Mouse (Mus musculus) liver, embryonic 14.5 days (tissue): Measurements from ENCODE around the gene Mlf2. TPM values are rescaled to one million over a fixed set of nuclear protein-coding genes. Genes with fewer than 3 reads are reported as not detected.

Experiments
- ATAC-seq: fragments of 200-750 bp; cut with Nextera tagmentation; 2 replicates; pipeline ENCODE4 v1.8.0; 2017; ENCODE audit warnings: moderate number of reproducible peaks, mild to moderate bottlenecking, moderate library complexity; ENCODE audit not compliant: insufficient read depth
- DNase-seq, 3 experiments: peaks; one replicate each; pipeline ENCODE4 v3.0.0-alpha.2; 2012 to 2013; ENCODE audit warnings: low read depth in 3 of 3, low spot score in 3 of 3
- H3K27ac ChIP-seq: fragments of 300-500 bp; sonication (generic); 2 replicates; pipeline ENCODE4 v1.5.1; 2014; ENCODE audit warnings: moderate library complexity, mild to moderate bottlenecking, control low read depth, inconsistent platforms
- H3K27me3 ChIP-seq: fragments of 300-500 bp; sonication (generic); 2 replicates; pipeline ENCODE4 v1.6.1; 2014; ENCODE audit warnings: mild to moderate bottlenecking, low read length, moderate library complexity; ENCODE audit not compliant: control insufficient read depth, insufficient read depth
- H3K36me3 ChIP-seq: fragments of 300-500 bp; sonication (generic); replicated peaks from 2 replicates; pipeline ENCODE4 v1.6.1; 2014; ENCODE audit warnings: low read depth; ENCODE audit not compliant: control insufficient read depth, insufficient read depth
- H3K4me1 ChIP-seq, 2 experiments: fragments of 200-500 bp in 1 of 2; fragments of 300-500 bp in 1 of 2; sonication (generic) in 1 of 2; replicated peaks; 2 replicates each; pipeline ENCODE4 v1.6.1; 2012 to 2014; ENCODE audit warnings: antibody characterized with exemption in 1 of 2, inconsistent platforms in 1 of 2, low read length in 1 of 2; ENCODE audit not compliant: control insufficient read depth in 2 of 2, insufficient read depth in 2 of 2
- H3K4me2 ChIP-seq: fragments of 300-500 bp; sonication (generic); 2 replicates; pipeline ENCODE4 v1.6.1; 2014; ENCODE audit warnings: low read depth, mild to moderate bottlenecking, control low read depth, moderate library complexity
- H3K4me3 ChIP-seq, 2 experiments: fragments of 200-500 bp in 1 of 2; fragments of 300-500 bp in 1 of 2; sonication (generic) in 1 of 2; 2 replicates each; pipeline ENCODE4 v1.5.1; 2012 to 2014; ENCODE audit warnings: low read depth in 2 of 2, low read length in 2 of 2, mild to moderate bottlenecking in 2 of 2, control low read depth in 1 of 2, inconsistent platforms in 1 of 2, moderate library complexity in 1 of 2; ENCODE audit not compliant: insufficient read depth in 1 of 2
- H3K9ac ChIP-seq: fragments of 300-500 bp; sonication (generic); replicated peaks from 2 replicates; pipeline ENCODE4 v1.6.1; 2014; ENCODE audit warnings: mild to moderate bottlenecking, control low read depth, moderate library complexity
- H3K9me3 ChIP-seq: fragments of 300-500 bp; sonication (generic); 2 replicates; pipeline ENCODE4 v1.6.1; 2016; ENCODE audit warnings: low read length, mixed read lengths; ENCODE audit not compliant: control insufficient read depth
- CTCF ChIP-seq: IDR thresholded peaks from 2 replicates; pipeline ENCODE4 v1.5.1; 2016; ENCODE audit warnings: antibody characterized with exemption, low read depth, control low read depth
- EP300 ChIP-seq: IDR thresholded peaks from 2 replicates; pipeline ENCODE4 v1.6.1; 2016; ENCODE audit warnings: antibody characterized with exemption, low read depth
- WGBS: fragments of 180-500 bp; shearing (Covaris S2); extraction: QIAGEN DNeasy Blood & Tissue Kit; methylation state at CpG from one replicate; pipeline ENCODE4 v1.1.7; 2014; ENCODE audit not compliant: insufficient replicate concordance; 5-methylcytosine and 5-hydroxymethylcytosine counted together
- polyA plus RNA-seq, 2 experiments: library from polyadenylated mRNA; depleted of rRNA in 1 of 2; stranded (reverse) in 1 of 2; unstranded in 1 of 2; fragments of >200 nt; fragmentation: Nextera tagmentation in 1 of 2; extraction: Ambion mirVana in 1 of 2; gene quantifications; 2 replicates each; pipeline versions ENCODE4 v1.2.1 to v1.2.3; 2012 to 2014

Gene Mlf2
- polyA plus RNA-seq, 2 experiments, result 85.0 to 98.1 TPM

GRCm38 (mm10) chr6:124966466-124967118, 35.4 kb downstream of the Mlf2 start:
- DNase-seq, result no peak
- peaks cover 15% of the 10 kb centered on the region in 2 experiments for H3K4me1 ChIP-seq
- H3K9ac ChIP-seq, result no peak overlapping the region; the same call in 1 of the 2 replicates
- H3K36me3 ChIP-seq, result no peaks in the 10 kb centered on the region; the same call in 1 of the 2 replicates
- WGBS, result 93% methylated on average over 7 of the region's 7 CpGs
- peak; percentile 57 for TF ChIP-seq CTCF
- no peak for TF ChIP-seq EP300
- H3K4me2 ChIP-seq, result peak overlapping the region; percentile 76
- peak overlapping the region in 1 of 2 experiments; percentile 88; a peak in 2 of 4 replicates for H3K4me3 ChIP-seq
- H3K27ac ChIP-seq, result no peak overlapping the region
- H3K27me3 ChIP-seq, result no peaks in the 10 kb centered on the region
- H3K9me3 ChIP-seq, result no peaks in the 10 kb centered on the region
- ATAC-seq, result no peak

GRCm38 (mm10) chr6:124967766-124968165, 36.6 kb downstream of the Mlf2 start:
- Histone ChIP-seq H3K27ac (no peak overlapping the region), H3K4me3 (no peak overlapping the region), H3K9ac (no peak overlapping the region), H3K9me3 (no peaks in the 10 kb centered on the region), H3K4me2 (no peak overlapping the region), H3K36me3 (no peaks in the 10 kb centered on the region), H3K4me1 (peaks cover 15% of the 10 kb centered on the region in 2 experiments), H3K27me3 (no peaks in the 10 kb centered on the region)
- 60% methylated on average over 4 of the region's 4 CpGs for WGBS
- peak; percentile 67 for TF ChIP-seq CTCF
- TF ChIP-seq EP300, result no peak
- DNase-seq (peak; percentile 18 to 33 (median 29)), ATAC-seq (no peak)

Other genes starting within 250 kb of the Mlf2 start
- gene Emg1, start 219.2 kb upstream of the Mlf2 start, polyA plus RNA-seq (2012; rRNA removed), result 91.1 and 103 TPM in 2 replicates
- 147 and 162 TPM in 2 replicates for gene Emg1, start 219.2 kb upstream of the Mlf2 start, polyA plus RNA-seq (2014; fragmentation: Nextera tagmentation; extraction: Ambion mirVana)
- gene Phb2, start 219.1 kb upstream of the Mlf2 start, polyA plus RNA-seq (2012; rRNA removed), result 101 and 124 TPM in 2 replicates
- gene Phb2, start 219.1 kb upstream of the Mlf2 start, polyA plus RNA-seq (2014; fragmentation: Nextera tagmentation; extraction: Ambion mirVana), result 210 and 240 TPM in 2 replicates
- 14.3 and 17.9 TPM in 2 replicates for gene Ptpn6, start 192.7 kb upstream of the Mlf2 start, polyA plus RNA-seq (2012; rRNA removed)
- 26.6 and 28.4 TPM in 2 replicates for gene Ptpn6, start 192.7 kb upstream of the Mlf2 start, polyA plus RNA-seq (2014; fragmentation: Nextera tagmentation; extraction: Ambion mirVana)
- gene Grcc10, start 190.0 kb upstream of the Mlf2 start, polyA plus RNA-seq (2012; rRNA removed), result 27.9 and 50.2 TPM in 2 replicates
- 74.0 and 80.0 TPM in 2 replicates for gene Grcc10, start 190.0 kb upstream of the Mlf2 start, polyA plus RNA-seq (2014; fragmentation: Nextera tagmentation; extraction: Ambion mirVana)
- 0.37 TPM in 1 of 2 replicates, not detected in the other for gene Gm45234, start 175.4 kb upstream of the Mlf2 start, polyA plus RNA-seq (2012; rRNA removed)
- not detected in 2 replicates for gene Gm45234, start 175.4 kb upstream of the Mlf2 start, polyA plus RNA-seq (2014; fragmentation: Nextera tagmentation; extraction: Ambion mirVana)
- 2.5 and 2.8 TPM in 2 replicates for gene Atn1, start 174.9 kb upstream of the Mlf2 start, polyA plus RNA-seq (2012; rRNA removed)
- gene Atn1, start 174.9 kb upstream of the Mlf2 start, polyA plus RNA-seq (2014; fragmentation: Nextera tagmentation; extraction: Ambion mirVana), result 0.58 and 1.5 TPM in 2 replicates
- gene Eno2, start 161.7 kb upstream of the Mlf2 start, polyA plus RNA-seq (2012; rRNA removed), result 0.47 and 0.50 TPM in 2 replicates
- 0.09 TPM in 1 of 2 replicates, not detected in the other for gene Eno2, start 161.7 kb upstream of the Mlf2 start, polyA plus RNA-seq (2014; fragmentation: Nextera tagmentation; extraction: Ambion mirVana)
- 0.09 TPM in 1 of 2 replicates, not detected in the other for gene Lrrc23, start 151.7 kb upstream of the Mlf2 start, polyA plus RNA-seq (2012; rRNA removed)
- gene Lrrc23, start 151.7 kb upstream of the Mlf2 start, polyA plus RNA-seq (2014; fragmentation: Nextera tagmentation; extraction: Ambion mirVana), result not detected in 2 replicates
- gene Spsb2, start 122.7 kb upstream of the Mlf2 start, polyA plus RNA-seq (2012; rRNA removed), result 4.1 and 5.0 TPM in 2 replicates
- gene Spsb2, start 122.7 kb upstream of the Mlf2 start, polyA plus RNA-seq (2014; fragmentation: Nextera tagmentation; extraction: Ambion mirVana), result 4.7 and 5.0 TPM in 2 replicates
- 266 and 292 TPM in 2 replicates for gene Tpi1, start 117.1 kb upstream of the Mlf2 start, polyA plus RNA-seq (2012; rRNA removed)
- gene Tpi1, start 117.1 kb upstream of the Mlf2 start, polyA plus RNA-seq (2014; fragmentation: Nextera tagmentation; extraction: Ambion mirVana), result 418 and 420 TPM in 2 replicates
- 24.4 and 27.6 TPM in 2 replicates for gene Usp5, start 101.9 kb upstream of the Mlf2 start, polyA plus RNA-seq (2012; rRNA removed)
- gene Usp5, start 101.9 kb upstream of the Mlf2 start, polyA plus RNA-seq (2014; fragmentation: Nextera tagmentation; extraction: Ambion mirVana), result 38.0 and 42.5 TPM in 2 replicates
- gene Cdca3, start 101.8 kb upstream of the Mlf2 start, polyA plus RNA-seq (2012; rRNA removed), result 147 and 165 TPM in 2 replicates
- gene Cdca3, start 101.8 kb upstream of the Mlf2 start, polyA plus RNA-seq (2014; fragmentation: Nextera tagmentation; extraction: Ambion mirVana), result 205 and 206 TPM in 2 replicates
- 0.03 and 0.06 TPM in 2 replicates for gene Gnb3, start 91.1 kb upstream of the Mlf2 start, polyA plus RNA-seq (2012; rRNA removed)
- 0.23 TPM in 1 of 2 replicates, not detected in the other for gene Gnb3, start 91.1 kb upstream of the Mlf2 start, polyA plus RNA-seq (2014; fragmentation: Nextera tagmentation; extraction: Ambion mirVana)
- 3.2 and 3.5 TPM in 2 replicates for gene P3h3, start 73.6 kb upstream of the Mlf2 start, polyA plus RNA-seq (2012; rRNA removed)
- gene P3h3, start 73.6 kb upstream of the Mlf2 start, polyA plus RNA-seq (2014; fragmentation: Nextera tagmentation; extraction: Ambion mirVana), result 0.83 and 0.88 TPM in 2 replicates
- gene Gpr162, start 67.4 kb upstream of the Mlf2 start, polyA plus RNA-seq (2012; rRNA removed), result 0.03 and 0.18 TPM in 2 replicates
- gene Gpr162, start 67.4 kb upstream of the Mlf2 start, polyA plus RNA-seq (2014; fragmentation: Nextera tagmentation; extraction: Ambion mirVana), result not detected in 2 replicates
- gene Cd4, start 43.2 kb upstream of the Mlf2 start, polyA plus RNA-seq (2012; rRNA removed), result 0.07 and 0.10 TPM in 2 replicates
- 0.03 TPM in 1 of 2 replicates, not detected in the other for gene Cd4, start 43.2 kb upstream of the Mlf2 start, polyA plus RNA-seq (2014; fragmentation: Nextera tagmentation; extraction: Ambion mirVana)
- 0.10 and 0.11 TPM in 2 replicates for gene Lag3, start 19.7 kb upstream of the Mlf2 start, polyA plus RNA-seq (2012; rRNA removed)
- 0.17 TPM in 1 of 2 replicates, not detected in the other for gene Lag3, start 19.7 kb upstream of the Mlf2 start, polyA plus RNA-seq (2014; fragmentation: Nextera tagmentation; extraction: Ambion mirVana)
- 109 and 131 TPM in 2 replicates for gene Ptms, start 11.3 kb upstream of the Mlf2 start, polyA plus RNA-seq (2012; rRNA removed)
- 29.7 and 39.7 TPM in 2 replicates for gene Ptms, start 11.3 kb upstream of the Mlf2 start, polyA plus RNA-seq (2014; fragmentation: Nextera tagmentation; extraction: Ambion mirVana)
- 57.8 and 62.6 TPM in 2 replicates for gene Cops7a, start 34.2 kb downstream of the Mlf2 start, polyA plus RNA-seq (2012; rRNA removed)
- gene Cops7a, start 34.2 kb downstream of the Mlf2 start, polyA plus RNA-seq (2014; fragmentation: Nextera tagmentation; extraction: Ambion mirVana), result 51.5 and 52.6 TPM in 2 replicates
- 0.07 and 0.09 TPM in 2 replicates for gene Pianp, start 65.3 kb downstream of the Mlf2 start, polyA plus RNA-seq (2012; rRNA removed)
- not detected in 2 replicates for gene Pianp, start 65.3 kb downstream of the Mlf2 start, polyA plus RNA-seq (2014; fragmentation: Nextera tagmentation; extraction: Ambion mirVana)
- 20.2 and 22.2 TPM in 2 replicates for gene Zfp384, start 77.8 kb downstream of the Mlf2 start, polyA plus RNA-seq (2012; rRNA removed)
- gene Zfp384, start 77.8 kb downstream of the Mlf2 start, polyA plus RNA-seq (2014; fragmentation: Nextera tagmentation; extraction: Ambion mirVana), result 2.9 and 3.1 TPM in 2 replicates
- 14.1 and 17.9 TPM in 2 replicates for gene Ing4, start 108.4 kb downstream of the Mlf2 start, polyA plus RNA-seq (2012; rRNA removed)
- 17.2 and 21.9 TPM in 2 replicates for gene Ing4, start 108.4 kb downstream of the Mlf2 start, polyA plus RNA-seq (2014; fragmentation: Nextera tagmentation; extraction: Ambion mirVana)
- gene Acrbp, start 118.3 kb downstream of the Mlf2 start, polyA plus RNA-seq (2012; rRNA removed), result 2.1 and 3.1 TPM in 2 replicates
- gene Acrbp, start 118.3 kb downstream of the Mlf2 start, polyA plus RNA-seq (2014; fragmentation: Nextera tagmentation; extraction: Ambion mirVana), result 1.3 and 2.0 TPM in 2 replicates
- 1.6 and 1.8 TPM in 2 replicates for gene Lpar5, start 136.5 kb downstream of the Mlf2 start, polyA plus RNA-seq (2012; rRNA removed)
- 0.68 and 1.0 TPM in 2 replicates for gene Lpar5, start 136.5 kb downstream of the Mlf2 start, polyA plus RNA-seq (2014; fragmentation: Nextera tagmentation; extraction: Ambion mirVana)
- gene Chd4, start 164.6 kb downstream of the Mlf2 start, polyA plus RNA-seq (2012; rRNA removed), result 13.9 and 24.7 TPM in 2 replicates
- 19.7 and 24.3 TPM in 2 replicates for gene Chd4, start 164.6 kb downstream of the Mlf2 start, polyA plus RNA-seq (2014; fragmentation: Nextera tagmentation; extraction: Ambion mirVana)
- 18.9 and 24.5 TPM in 2 replicates for gene Nop2, start 200.5 kb downstream of the Mlf2 start, polyA plus RNA-seq (2012; rRNA removed)
- 33.1 and 33.7 TPM in 2 replicates for gene Nop2, start 200.5 kb downstream of the Mlf2 start, polyA plus RNA-seq (2014; fragmentation: Nextera tagmentation; extraction: Ambion mirVana)
- 4.8 and 6.0 TPM in 2 replicates for gene Iffo1, start 213.9 kb downstream of the Mlf2 start, polyA plus RNA-seq (2012; rRNA removed)
- gene Iffo1, start 213.9 kb downstream of the Mlf2 start, polyA plus RNA-seq (2014; fragmentation: Nextera tagmentation; extraction: Ambion mirVana), result 1.8 and 3.7 TPM in 2 replicates
- 1,485 and 1,875 TPM in 2 replicates for gene Gapdh, start 235.1 kb downstream of the Mlf2 start, polyA plus RNA-seq (2012; rRNA removed)
- gene Gapdh, start 235.1 kb downstream of the Mlf2 start, polyA plus RNA-seq (2014; fragmentation: Nextera tagmentation; extraction: Ambion mirVana), result 960 and 1,040 TPM in 2 replicates